Mouse (Mus musculus) lung, postnatal 0 days (tissue): Measurements from ENCODE around the gene Prl2c3.
"Not testable (repeated sequence)": the region's sequence is repeated elsewhere in the genome, so short reads cannot be mapped to it uniquely, and the experiment has no call there.

Experiments
- CTCF ChIP-seq: IDR thresholded peaks from 2 replicates; pipeline ENCODE4 v1.5.1; 2016; ENCODE audit warnings: antibody characterized with exemption, mild to moderate bottlenecking
- EP300 ChIP-seq: IDR thresholded peaks from 2 replicates; pipeline ENCODE4 v1.6.1; 2016; ENCODE audit warnings: antibody characterized with exemption, mild to moderate bottlenecking, control low read depth

DNA sequence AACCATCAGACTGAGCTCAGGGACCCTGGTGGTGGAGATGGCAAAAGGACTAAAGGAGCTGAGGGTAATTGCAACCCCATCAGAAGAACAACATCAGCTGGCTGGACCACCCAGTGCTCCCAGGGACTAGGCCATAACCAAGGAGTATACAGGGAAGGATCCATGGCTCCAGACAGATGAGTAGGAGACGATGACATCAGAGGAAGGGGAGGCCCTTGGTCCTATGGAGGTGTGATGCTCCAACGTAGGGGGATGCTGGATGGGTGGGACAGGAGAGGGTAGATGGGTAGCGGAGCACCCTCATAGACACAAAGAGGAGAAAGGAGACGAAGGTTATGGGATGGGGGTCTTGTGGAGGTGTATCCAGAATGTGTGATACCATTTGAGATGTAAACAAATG lies 48.4 kb upstream of the Prl2c3 start:
- TF ChIP-seq CTCF, EP300: not testable (repeated sequence)
